Mouse (Mus musculus) limb, embryonic 10.5 days (tissue): ENCODE measurements around the gene Fam210b. TPM values are rescaled to one million over a fixed set of nuclear protein-coding genes. Genes with fewer than 3 reads are reported as not detected.

Source experiments
- DNase-seq: peaks from one replicate; pipeline ENCODE4 v3.0.0-alpha.2; 2017; ENCODE audit warnings: low spot score
- H3K27ac ChIP-seq: fragments of 300-500 bp; sonication (generic); 2 replicates; pipeline ENCODE4 v1.5.1; 2016; ENCODE audit warnings: mild to moderate bottlenecking
- H3K27me3 ChIP-seq: fragments of 300-500 bp; sonication (generic); 2 replicates; pipeline ENCODE4 v1.6.1; 2016; ENCODE audit warnings: low read depth, mild to moderate bottlenecking; ENCODE audit not compliant: poor library complexity, severe bottlenecking
- H3K36me3 ChIP-seq: fragments of 300-500 bp; sonication (generic); 2 replicates; pipeline ENCODE4 v1.6.1; 2016; ENCODE audit warnings: mild to moderate bottlenecking, moderate library complexity
- H3K4me1 ChIP-seq: fragments of 300-500 bp; sonication (generic); 2 replicates; pipeline ENCODE4 v1.6.1; 2016
- H3K4me3 ChIP-seq: fragments of 300-500 bp; sonication (generic); 2 replicates; pipeline ENCODE4 v1.5.1; 2016; ENCODE audit warnings: mild to moderate bottlenecking, moderate library complexity
- H3K9me3 ChIP-seq: fragments of 300-500 bp; sonication (generic); replicated peaks from 2 replicates; pipeline ENCODE4 v1.6.1; 2016; ENCODE audit warnings: mild to moderate bottlenecking
- WGBS: fragments of 180-500 bp; shearing (Covaris S2); methylation state at CpG from one replicate; pipeline ENCODE4 v1.1.7; 2016; 5-methylcytosine and 5-hydroxymethylcytosine counted together
- polyA plus RNA-seq: library from polyadenylated mRNA; unstranded; fragments of >200 nt; fragmentation: Nextera tagmentation; extraction: Ambion mirVana; gene quantifications from 2 replicates; pipeline ENCODE4 v1.2.1, GENCODE M21; 2016

The Fam210b gene
- polyA plus RNA-seq, 1 experiment from 2014 or later: 13.7 TPM

GRCm38 (mm10) chr2:172355833-172356232 lies 10.5 kb downstream of the Fam210b start:
- WGBS: 93% methylated on average over 5 of the region's 5 CpGs
- peaks cover 76% of the 10 kb centered on the region for H3K36me3 ChIP-seq
- DNase-seq: no peak
- H3K4me1 ChIP-seq: no peaks in the 10 kb centered on the region
- no peak overlapping the region for H3K4me3 ChIP-seq
- H3K9me3 ChIP-seq: no peaks in the 10 kb centered on the region
- no peaks in the 10 kb centered on the region for H3K27me3 ChIP-seq
- H3K27ac ChIP-seq: no peak overlapping the region

GRCm38 (mm10) chr2:172363176-172363575 lies 17.8 kb downstream of the Fam210b start:
- H3K4me1 ChIP-seq: peaks cover 1% of the 10 kb centered on the region; the same call in 1 of the 2 replicates
- peaks cover 100% of the 10 kb centered on the region for H3K36me3 ChIP-seq
- no peak overlapping the region for H3K4me3 ChIP-seq
- H3K27me3 ChIP-seq: no peaks in the 10 kb centered on the region
- no peak overlapping the region for H3K27ac ChIP-seq
- 87% methylated on average over 7 of the region's 7 CpGs for WGBS
- no peak for DNase-seq
- no peaks in the 10 kb centered on the region for H3K9me3 ChIP-seq

- Histone ChIP-seq H3K4me1 (peaks cover 26% of the 10 kb centered on the region), H3K9me3 (no peaks in the 10 kb centered on the region), H3K27me3 (no peaks in the 10 kb centered on the region), H3K36me3 (peaks cover 67% of the 10 kb centered on the region), H3K27ac (peak within 1 kb of the TSS; percentile 94), H3K4me3 (peak within 1 kb of the TSS; percentile 80)
- peak; percentile 96 for DNase-seq
- under 1% methylated on average over 66 of the region's 66 CpGs for WGBS
Measured at GRCm38 (mm10) chr2:172370411-172371223, 25.3 kb downstream of the Fam210b start, which contains the start of the genes Aurka and Cstf1. Gene Aurka (minus strand): TSS chr2:172370535. Gene Cstf1 (plus strand): TSS chr2:172370681.

- Histone ChIP-seq H3K36me3 (peaks cover 67% of the 10 kb centered on the region), H3K27ac (peak overlapping the region; percentile 94), H3K4me3 (peak overlapping the region; percentile 80), H3K27me3 (no peaks in the 10 kb centered on the region), H3K9me3 (no peaks in the 10 kb centered on the region), H3K4me1 (peaks cover 26% of the 10 kb centered on the region)
- under 1% methylated on average over 11 of the region's 11 CpGs for WGBS
- DNase-seq: no peak
Measured at GRCm38 (mm10) chr2:172371258-172371657, 25.9 kb downstream of the Fam210b start.

- WGBS: 86% methylated on average over 4 of the region's 4 CpGs
- DNase-seq: no peak
- H3K9me3 ChIP-seq: no peaks in the 10 kb centered on the region
- no peak overlapping the region for H3K4me3 ChIP-seq
- H3K27ac ChIP-seq: no peak overlapping the region
- H3K27me3 ChIP-seq: no peaks in the 10 kb centered on the region
- H3K4me1 ChIP-seq: peaks cover 9% of the 10 kb centered on the region
- H3K36me3 ChIP-seq: peaks cover 91% of the 10 kb centered on the region
Measured at GRCm38 (mm10) chr2:172376551-172376950, 31.2 kb downstream of the Fam210b start.

- Histone ChIP-seq H3K4me3 (no peak overlapping the region), H3K36me3 (peaks cover 96% of the 10 kb centered on the region), H3K27me3 (no peaks in the 10 kb centered on the region), H3K9me3 (no peaks in the 10 kb centered on the region), H3K27ac (no peak overlapping the region), H3K4me1 (peaks cover 4% of the 10 kb centered on the region)
- DNase-seq: no peak
- 62% methylated on average over 5 of the region's 5 CpGs for WGBS
Measured at GRCm38 (mm10) chr2:172376999-172377515, 31.7 kb downstream of the Fam210b start.

GRCm38 (mm10) chr2:172378332-172378731 lies 33.0 kb downstream of the Fam210b start:
- Histone ChIP-seq H3K27me3 (no peaks in the 10 kb centered on the region), H3K9me3 (no peaks in the 10 kb centered on the region), H3K4me3 (no peak overlapping the region), H3K4me1 (no peaks in the 10 kb centered on the region), H3K27ac (no peak overlapping the region), H3K36me3 (peaks cover 100% of the 10 kb centered on the region)
- DNase-seq: no peak
- 82% methylated on average over 7 of the region's 7 CpGs for WGBS

GRCm38 (mm10) chr2:172380513-172380912 lies 35.1 kb downstream of the Fam210b start:
- no peaks in the 10 kb centered on the region for H3K9me3 ChIP-seq
- no peak overlapping the region for H3K4me3 ChIP-seq
- H3K36me3 ChIP-seq: peaks cover 81% of the 10 kb centered on the region
- H3K4me1 ChIP-seq: no peaks in the 10 kb centered on the region
- 94% methylated on average over 17 of the region's 17 CpGs for WGBS
- H3K27ac ChIP-seq: no peak overlapping the region
- DNase-seq: no peak
- no peaks in the 10 kb centered on the region for H3K27me3 ChIP-seq

- peaks cover 72% of the 10 kb centered on the region for H3K36me3 ChIP-seq
- 97% methylated on average over 11 of the region's 11 CpGs for WGBS
- no peak for DNase-seq
Measured at GRCm38 (mm10) chr2:172381341-172381740, 36.0 kb downstream of the Fam210b start.

GRCm38 (mm10) chr2:172381898-172382297 lies 36.5 kb downstream of the Fam210b start:
- 91% methylated on average over 12 of the region's 12 CpGs for WGBS
- Histone ChIP-seq H3K4me1 (no peaks in the 10 kb centered on the region), H3K27me3 (no peaks in the 10 kb centered on the region), H3K27ac (no peak overlapping the region), H3K9me3 (no peaks in the 10 kb centered on the region), H3K36me3 (peaks cover 67% of the 10 kb centered on the region), H3K4me3 (no peak overlapping the region)
- DNase-seq: no peak

More at GRCm38 (mm10) chr2:172381341-172381740, 36.0 kb downstream of the Fam210b start:
- Histone ChIP-seq H3K9me3 (no peaks in the 10 kb centered on the region), H3K4me1 (no peaks in the 10 kb centered on the region), H3K4me3 (no peak overlapping the region), H3K27ac (no peak overlapping the region), H3K27me3 (no peaks in the 10 kb centered on the region)

GRCm38 (mm10) chr2:172384715-172385114 lies 39.4 kb downstream of the Fam210b start:
- Histone ChIP-seq H3K4me3 (no peak overlapping the region), H3K36me3 (peaks cover 39% of the 10 kb centered on the region), H3K27me3 (no peaks in the 10 kb centered on the region), H3K27ac (no peak overlapping the region), H3K4me1 (no peaks in the 10 kb centered on the region), H3K9me3 (no peaks in the 10 kb centered on the region)
- DNase-seq: no peak
- WGBS: 94% methylated on average over 3 of the region's 3 CpGs

GRCm38 (mm10) chr2:172390341-172390740 lies 45.0 kb downstream of the Fam210b start:
- Histone ChIP-seq H3K4me1 (0 out of 2 replicates have a peak, but pooled peaks cover 3% of the 10 kb centered on the region), H3K27ac (no peak overlapping the region), H3K36me3 (no peaks in the 10 kb centered on the region), H3K9me3 (no peaks in the 10 kb centered on the region), H3K27me3 (no peaks in the 10 kb centered on the region), H3K4me3 (no peak overlapping the region)
- WGBS: 19% methylated on average over 6 of the region's 6 CpGs
- no peak for DNase-seq

GRCm38 (mm10) chr2:172392041-172392521 lies 46.7 kb downstream of the Fam210b start:
- no peak for DNase-seq
- Histone ChIP-seq H3K27me3 (no peaks in the 10 kb centered on the region), H3K36me3 (no peaks in the 10 kb centered on the region), H3K4me3 (no peak overlapping the region), H3K9me3 (no peaks in the 10 kb centered on the region), H3K27ac (no peak overlapping the region), H3K4me1 (peaks cover 11% of the 10 kb centered on the region; the same call in 1 of the 2 replicates)
- 75% methylated on average over 10 of the region's 10 CpGs for WGBS
